ENCODE assay signal across 8 mouse cellular contexts in genomic region chr1:57612931-57613804, GRCm38 (mm10).
DNase-seq lines count a peak whose midpoint lies in the region; ATAC-seq and TF ChIP-seq lines count a peak whose summit lies in the region.

No protein-coding gene starts in this region.

- 16% methylated on average over 17 of the region's 17 CpGs for WGBS in embryonic facial prominence, embryonic 12.5 days
- WGBS in kidney, adult 2 months = 26% methylated on average over 17 of the region's 17 CpGs
- 16% methylated on average over 17 of the region's 17 CpGs for WGBS in midbrain, embryonic 15.5 days

- TF ChIP-seq POLR2A in kidney, adult 2 months (IDR thresholded peaks at IDR 0.05; ENCODE audit: low read depth, low read length) = no peak

- no peak overlapping the region for H3K9ac ChIP-seq in embryonic facial prominence, embryonic 12.5 days
- H3K9ac ChIP-seq in midbrain, embryonic 15.5 days = no peak overlapping the region

- no peaks in the 10 kb centered on the region for H3K27me3 ChIP-seq in embryonic facial prominence, embryonic 12.5 days
- no peaks in the 10 kb centered on the region for H3K27me3 ChIP-seq in kidney, adult 2 months (replicated peaks; ENCODE audit: control insufficient read depth, insufficient read depth, low read length)
- H3K27me3 ChIP-seq in midbrain, embryonic 15.5 days (replicated peaks) = no peaks in the 10 kb centered on the region

- no peaks in the 10 kb centered on the region for H3K9me3 ChIP-seq in embryonic facial prominence, embryonic 12.5 days
- no peaks in the 10 kb centered on the region for H3K9me3 ChIP-seq in midbrain, embryonic 15.5 days

- DNase-seq in embryo, embryonic 11 days = peak; percentile 29
- no peak for DNase-seq in embryo, embryonic 9.5 days (ENCODE audit: extremely low spot score)
- DNase-seq in kidney, adult 2 months = peak; percentile 32
- DNase-seq in frontal cortex, postnatal 36 days (ENCODE audit: low spot score in 2 of 2) = no peak
- no peak for DNase-seq in cerebellum, adult 9-10 months
- DNase-seq in yolk sac, embryonic 10.5 days (ENCODE audit: low spot score) = no peak

- H3K4me3 ChIP-seq in embryonic facial prominence, embryonic 12.5 days = peak overlapping the region; percentile 22; the same call in 1 of the 2 replicates
- peak overlapping the region; percentile 45; the same call in 1 of the 2 replicates for H3K4me3 ChIP-seq in kidney, adult 2 months (ENCODE audit: insufficient read depth, low read depth, low read length)
- H3K4me3 ChIP-seq in midbrain, embryonic 15.5 days = peak overlapping the region; percentile 19; the same call in 1 of the 2 replicates

- no peak overlapping the region for H3K27ac ChIP-seq in embryonic facial prominence, embryonic 12.5 days
- H3K27ac ChIP-seq in kidney, adult 2 months (ENCODE audit: insufficient read depth, low read depth, low read length) = no peak overlapping the region
- no peak overlapping the region for H3K27ac ChIP-seq in midbrain, embryonic 15.5 days

- H3K4me1 ChIP-seq in embryonic facial prominence, embryonic 12.5 days = peaks cover 8% of the 10 kb centered on the region
- peaks cover 6% of the 10 kb centered on the region for H3K4me1 ChIP-seq in kidney, adult 2 months (ENCODE audit: control insufficient read depth, insufficient read depth, low read length)
- peaks cover 17% of the 10 kb centered on the region; the same call in 1 of the 2 replicates for H3K4me1 ChIP-seq in midbrain, embryonic 15.5 days

- H3K36me3 ChIP-seq in embryonic facial prominence, embryonic 12.5 days = no peaks in the 10 kb centered on the region
- H3K36me3 ChIP-seq in kidney, adult 2 months (ENCODE audit: control insufficient read depth, insufficient read depth, low read length) = no peaks in the 10 kb centered on the region
- no peaks in the 10 kb centered on the region for H3K36me3 ChIP-seq in midbrain, embryonic 15.5 days (replicated peaks)

- no peak for TF ChIP-seq CTCF in kidney, adult 2 months (conservative IDR thresholded peaks at IDR 0.05; ENCODE audit: insufficient read depth, insufficient read length, low read depth, low read length)

- H3K4me2 ChIP-seq in embryonic facial prominence, embryonic 12.5 days (replicated peaks) = peak overlapping the region; percentile 43
- peak overlapping the region; percentile 42 for H3K4me2 ChIP-seq in midbrain, embryonic 15.5 days

- ATAC-seq in embryonic facial prominence, embryonic 12.5 days (ENCODE audit: insufficient number of reproducible peaks, insufficient read depth, low FRiP score, low TSS enrichment) = no peak
- peak; percentile 70 for ATAC-seq in midbrain, embryonic 15.5 days (replicated peaks)

Comparison
In these comparisons a context has a peak if more than half of its experiments do, and no peak if none do; other contexts are left out.
1. DNase-seq: peak in embryo, embryonic 11 days (single experiment) and kidney, adult 2 months (single experiment); none in embryo, embryonic 9.5 days (single experiment), frontal cortex, postnatal 36 days (0 of 2), cerebellum, adult 9-10 months (single experiment) and yolk sac, embryonic 10.5 days (single experiment).
2. Peak in every context shown above with its lines, with median percentiles within 50 percentile points of each other: H3K4me3 ChIP-seq.